ENCODE assay signal across 8 mouse cellular contexts in genomic region chr10:115587301-115587969, GRCm38 (mm10). TPM values are rescaled to one million over a fixed set of nuclear protein-coding genes. Genes with fewer than 3 reads are reported as not detected.
DNase-seq lines count a peak whose midpoint lies in the region; ATAC-seq and TF ChIP-seq lines count a peak whose summit lies in the region.

Gene Lgr5, minus strand, starts transcription at chr10:115587780.

- H3K27me3 ChIP-seq in heart, adult 2 months (ENCODE audit: control insufficient read depth, insufficient read depth, low read length): peaks cover 8% of the 10 kb centered on the region
- H3K27me3 ChIP-seq in limb, embryonic 13.5 days: peaks cover 64% of the 10 kb centered on the region
- H3K27me3 ChIP-seq in midbrain, embryonic 13.5 days: peaks cover 67% of the 10 kb centered on the region

- TF ChIP-seq CTCF in gastrocnemius, adult 2 months (IDR thresholded peaks at IDR 0.05): peak; percentile 33
- peak; percentile 42 for TF ChIP-seq CTCF in heart, adult 2 months (IDR thresholded peaks at IDR 0.05)

- no peak within 1 kb of the TSS for H3K9ac ChIP-seq in heart, adult 2 months (ENCODE audit: low read depth, low read length)
- H3K9ac ChIP-seq in limb, embryonic 13.5 days: peak within 1 kb of the TSS; percentile 59
- peak within 1 kb of the TSS; percentile 71 for H3K9ac ChIP-seq in midbrain, embryonic 13.5 days (replicated peaks)

- no peaks in the 10 kb centered on the region for H3K36me3 ChIP-seq in heart, adult 2 months (ENCODE audit: control insufficient read depth, insufficient read depth, low read length)
- no peaks in the 10 kb centered on the region for H3K36me3 ChIP-seq in limb, embryonic 13.5 days
- no peaks in the 10 kb centered on the region for H3K36me3 ChIP-seq in midbrain, embryonic 13.5 days

- H3K4me3 ChIP-seq in gastrocnemius, adult 2 months: peak within 1 kb of the TSS; percentile 67
- peak within 1 kb of the TSS; percentile 11; the same call in 1 of the 2 replicates for H3K4me3 ChIP-seq in heart, adult 2 months
- H3K4me3 ChIP-seq in limb, embryonic 13.5 days: peak within 1 kb of the TSS; percentile 59
- peak within 1 kb of the TSS; percentile 69 for H3K4me3 ChIP-seq in midbrain, embryonic 13.5 days (replicated peaks)

- no peak for TF ChIP-seq EP300 in heart, adult 2 months (IDR thresholded peaks at IDR 0.05; ENCODE audit: insufficient read depth, low read depth, low read length)

- peak; percentile 47 for DNase-seq in gastrocnemius, adult 2 months
- no peak for DNase-seq in gastrocnemius, adult 18-20 months (ENCODE audit: low spot score)
- DNase-seq in cerebellum, postnatal 4 days (ENCODE audit: low spot score in 2 of 2): peak; percentile 41 to 66
- peak; percentile 31 to 41 for DNase-seq in heart, adult 2 months
- DNase-seq in kidney, adult 8-10 months: peak; percentile 10 to 22
- peak; percentile 23 for DNase-seq in telencephalon, adult 2 months (ENCODE audit: low read depth, low spot score)

- no peaks in the 10 kb centered on the region for H3K9me3 ChIP-seq in limb, embryonic 13.5 days
- no peaks in the 10 kb centered on the region for H3K9me3 ChIP-seq in midbrain, embryonic 13.5 days

- H3K4me2 ChIP-seq in limb, embryonic 13.5 days (replicated peaks): peak within 1 kb of the TSS; percentile 97
- peak within 1 kb of the TSS; percentile 100 for H3K4me2 ChIP-seq in midbrain, embryonic 13.5 days (replicated peaks)

- peak; percentile 82 for ATAC-seq in limb, embryonic 13.5 days (ENCODE audit: low FRiP score, low read depth)
- peak; percentile 89 for ATAC-seq in midbrain, embryonic 13.5 days

- TF ChIP-seq POLR2A in heart, adult 2 months (IDR thresholded peaks at IDR 0.05; ENCODE audit: insufficient read depth, low read depth, low read length): no peak

- no peaks in the 10 kb centered on the region for H3K79me2 ChIP-seq in heart, adult 2 months (replicated peaks; ENCODE audit: control insufficient read depth, insufficient read depth, low read length)

- H3K4me1 ChIP-seq in heart, adult 2 months (ENCODE audit: control insufficient read depth, insufficient read depth, low read length): no peaks in the 10 kb centered on the region
- H3K4me1 ChIP-seq in limb, embryonic 13.5 days: peaks cover 40% of the 10 kb centered on the region
- H3K4me1 ChIP-seq in midbrain, embryonic 13.5 days (replicated peaks): peaks cover 31% of the 10 kb centered on the region

- H3K27ac ChIP-seq in gastrocnemius, adult 2 months: no peak within 1 kb of the TSS
- H3K27ac ChIP-seq in heart, adult 2 months: no peak within 1 kb of the TSS
- H3K27ac ChIP-seq in limb, embryonic 13.5 days: no peak within 1 kb of the TSS
- peak within 1 kb of the TSS; percentile 16; the same call in 1 of the 2 replicates for H3K27ac ChIP-seq in midbrain, embryonic 13.5 days

- intact Hi-C loops in gastrocnemius, adult 2 months (cut with DNase I): no loop called here
- intact Hi-C loops in heart, adult 2 months (cut with DNase I): no loop called here

- WGBS in heart, adult 2 months: under 1% methylated on average over 47 of the region's 47 CpGs
- under 1% methylated on average over 47 of the region's 47 CpGs for WGBS in limb, embryonic 13.5 days
- WGBS in midbrain, embryonic 13.5 days: 0% methylated on average over 47 of the region's 47 CpGs

RNA-seq across cellular contexts. Expression of gene Lgr5, which starts in this region (rescaled TPM):
- not detected for total RNA-seq in gastrocnemius, adult 2 months (2021)
- under 1 TPM in 1 of 2 experiments, not detected in 1; 0.14 TPM for total RNA-seq in gastrocnemius, adult 18-20 months (2021)
- total RNA-seq in heart, adult 2 months (2021): under 1 TPM in 1 of 2 experiments, not detected in 1; 0.05 TPM
- polyA plus RNA-seq in heart, adult 2 months (2012; rRNA removed): 0.25 and 0.32 TPM in 2 replicates
- polyA plus RNA-seq in limb, embryonic 13.5 days (2015; fragmentation: Nextera tagmentation; extraction: Ambion mirVana): 9.1 and 10.1 TPM in 2 replicates
- polyA plus RNA-seq in midbrain, embryonic 13.5 days (2015; fragmentation: Nextera tagmentation; extraction: Ambion mirVana): 2.2 and 2.9 TPM in 2 replicates

Comparison
In these comparisons a context has a peak if more than half of its experiments do, and no peak if none do; other contexts are left out.
1. Peak in DNase-seq and H3K4me3 ChIP-seq in gastrocnemius, adult 2 months; RNA of the gene not detected or under 1 TPM.
2. Peak in DNase-seq and H3K4me3 ChIP-seq in heart, adult 2 months; RNA of the gene not detected or under 1 TPM.
3. H3K4me3 ChIP-seq: peak in every context shown above with its lines; median percentile 69 in midbrain, embryonic 13.5 days; 67 in gastrocnemius, adult 2 months; 59 in limb, embryonic 13.5 days; 11 in heart, adult 2 months.